Mouse (Mus musculus) fat pad, adult 2 months (tissue): ENCODE measurements around the gene Prim2.

Source experiments
- DNase-seq: peaks from one replicate; pipeline ENCODE4 v3.0.0-alpha.2; 2011; ENCODE audit warnings: low read depth, low spot score; ENCODE audit errors: extremely low read depth

The Prim2 gene

GRCm38 (mm10) chr1:33496128-33496527 lies 173.5 kb downstream of the Prim2 start:
- no peak for DNase-seq

DNA sequence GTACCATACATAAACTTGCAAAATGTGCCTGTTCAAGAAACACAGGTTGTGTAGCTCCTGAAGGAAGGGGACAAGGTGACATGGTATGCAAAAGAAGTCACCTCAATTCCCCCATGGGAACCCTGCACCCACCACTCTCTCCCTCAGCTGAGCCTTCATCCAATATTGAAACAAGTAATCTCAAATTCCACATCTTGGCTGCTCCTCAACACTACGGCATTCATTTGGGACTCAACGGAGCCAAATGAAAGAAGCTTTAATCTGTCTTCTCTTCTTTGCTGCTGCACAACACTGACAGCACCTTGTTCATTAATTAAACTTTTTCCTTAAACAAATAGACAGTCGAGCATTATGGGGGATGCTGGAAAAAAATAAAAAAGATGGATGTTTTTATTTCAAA lies 174.0 kb downstream of the Prim2 start:
- DNase-seq, result no peak

GRCm38 (mm10) chr1:33495203-33495553 lies 174.4 kb downstream of the Prim2 start:
- no peak for DNase-seq

DNA sequence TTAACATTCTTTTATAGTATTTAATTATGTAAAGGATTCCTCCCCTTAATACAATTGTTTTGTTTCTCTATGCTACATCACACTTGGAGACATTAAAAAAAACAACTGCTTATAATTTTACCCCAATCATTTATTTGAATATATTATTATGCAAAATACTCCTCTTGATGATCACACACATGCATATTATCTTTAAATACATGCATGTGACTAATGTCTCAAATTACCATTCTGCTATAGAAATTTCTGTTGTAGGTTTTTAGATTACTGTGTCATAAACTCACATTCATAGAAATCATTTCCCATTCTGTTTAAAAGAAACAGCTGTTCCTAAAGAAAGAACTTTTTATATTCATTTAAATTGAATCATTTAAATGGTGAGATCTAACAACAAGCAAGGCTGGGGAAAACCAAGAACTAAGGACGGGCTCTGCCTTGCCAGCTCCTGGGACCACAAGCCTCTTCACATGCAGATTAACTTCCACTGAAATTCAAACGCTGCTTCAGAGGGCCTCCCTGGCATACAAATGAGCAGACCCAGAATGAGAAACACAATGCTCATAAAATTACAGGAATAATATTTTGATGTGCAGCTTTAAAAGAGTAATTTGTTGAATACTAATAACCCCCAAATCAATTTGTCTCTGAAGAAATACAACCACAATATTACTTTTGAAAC lies 174.9 kb downstream of the Prim2 start:
- DNase-seq, result no peak

GRCm38 (mm10) chr1:33490220-33490619 lies 179.4 kb downstream of the Prim2 start:
- no peak for DNase-seq

DNA sequence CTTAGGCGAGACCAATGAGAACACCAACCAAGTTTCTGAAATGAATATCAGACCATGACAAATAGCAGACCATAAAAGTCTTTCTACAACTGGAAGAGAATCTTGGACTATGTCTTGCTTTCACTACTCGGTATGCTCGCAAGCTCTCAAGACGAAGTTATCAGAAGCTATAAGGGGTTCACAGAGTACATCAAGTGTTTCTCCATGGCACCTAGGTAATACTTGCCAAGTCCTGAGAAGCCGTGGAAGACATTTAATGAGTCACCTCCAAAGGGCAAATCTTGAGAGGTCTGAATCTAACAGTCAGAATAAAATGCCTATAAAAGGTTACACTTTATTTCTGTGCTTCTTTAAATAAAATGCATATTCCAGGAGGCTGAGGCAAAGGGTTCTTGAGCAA lies 181.2 kb downstream of the Prim2 start:
- no peak for DNase-seq

- no peak for DNase-seq
Observed at GRCm38 (mm10) chr1:33483746-33484145, 185.8 kb downstream of the Prim2 start.

- no peak for DNase-seq
Observed at GRCm38 (mm10) chr1:33480382-33480781, 189.2 kb downstream of the Prim2 start.

GRCm38 (mm10) chr1:33471069-33471468 lies 198.5 kb downstream of the Prim2 start:
- no peak for DNase-seq

GRCm38 (mm10) chr1:33470222-33470621 lies 199.4 kb downstream of the Prim2 start:
- no peak for DNase-seq

DNA sequence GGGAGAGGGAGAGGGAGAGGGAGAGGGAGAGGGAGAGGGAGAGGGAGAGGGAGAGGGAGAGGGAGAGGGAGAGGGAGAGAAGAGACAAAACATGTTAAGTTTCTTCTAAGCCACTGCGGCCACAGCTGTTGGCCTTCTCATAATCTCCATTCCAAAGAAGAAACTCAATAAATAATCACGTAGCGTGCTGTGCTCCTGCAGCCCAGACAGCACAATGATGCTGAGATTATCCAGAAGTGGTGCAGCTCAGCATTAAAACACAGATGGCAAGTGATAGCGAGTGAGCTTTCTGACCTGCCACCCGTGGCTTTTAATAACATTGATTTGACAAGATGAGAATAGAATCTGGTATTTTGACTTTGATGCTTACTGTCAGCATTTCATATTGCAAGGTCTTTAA lies 205.4 kb downstream of the Prim2 start:
- no peak for DNase-seq

GRCm38 (mm10) chr1:33460703-33461102 lies 208.9 kb downstream of the Prim2 start:
- no peak for DNase-seq

- DNase-seq, result no peak
Observed at GRCm38 (mm10) chr1:33460262-33460661, 209.3 kb downstream of the Prim2 start.

- DNase-seq, result no peak
Observed at GRCm38 (mm10) chr1:33458950-33459349, 210.6 kb downstream of the Prim2 start.

- no peak for DNase-seq
Observed at GRCm38 (mm10) chr1:33454251-33454650, 215.3 kb downstream of the Prim2 start.

GRCm38 (mm10) chr1:33453299-33453698 lies 216.3 kb downstream of the Prim2 start:
- no peak for DNase-seq

- no peak for DNase-seq
Observed at GRCm38 (mm10) chr1:33447179-33447578, 222.4 kb downstream of the Prim2 start.

DNA sequence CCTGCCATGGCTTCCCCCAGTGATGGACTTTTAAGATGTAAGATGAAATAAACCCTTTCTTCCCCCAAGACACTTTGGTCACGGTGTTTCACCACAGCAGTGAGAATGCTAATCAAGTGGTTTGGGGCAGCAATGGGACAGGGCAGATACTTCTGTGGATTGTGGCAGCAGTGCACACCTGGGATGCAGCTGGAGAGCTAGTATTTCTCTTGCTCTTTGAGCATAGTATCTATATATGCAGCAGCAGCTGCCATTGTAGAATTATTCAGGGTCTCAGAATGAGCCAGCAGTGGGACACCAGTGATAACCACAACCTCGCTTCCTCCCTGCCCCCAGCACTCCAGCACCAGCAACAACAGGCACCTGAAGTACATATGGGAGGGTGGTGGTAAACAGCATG lies 233.4 kb downstream of the Prim2 start:
- DNase-seq, result no peak
